Comparison of ENCODE assay signal across 18 mouse cellular contexts in genomic region chr6:90465028-90465640, GRCm38 (mm10). TPM values are rescaled to one million over a fixed set of nuclear protein-coding genes. Genes with fewer than 3 reads are reported as not detected.
A peak's percentile ranks its signal among the peaks of the same experiment; 100 is the strongest.
DNase-seq lines count a peak whose midpoint lies in the region; ATAC-seq and TF ChIP-seq lines count a peak whose summit lies in the region.
"Had no signal": no experiment of that assay in that cellular context is flagged by ENCODE, and none has a peak within 500 bp of the region (broad histone marks: within the 10 kb centered on the region; RNA-seq: fewer than 3 reads in every experiment).

No protein-coding gene starts in this region.

- H3K4me3 ChIP-seq in hindbrain, embryonic 14.5 days (replicated peaks; ENCODE audit: low read length), result no peak overlapping the region
- no peak overlapping the region for H3K4me3 ChIP-seq in hindbrain, embryonic 11.5 days (ENCODE audit: low read depth, low read length)
- no peak overlapping the region for H3K4me3 ChIP-seq in left cerebral cortex, adult 2 months
- H3K4me3 ChIP-seq in liver, embryonic 12.5 days, result no peak overlapping the region
- peak overlapping the region; percentile 18 for H3K4me3 ChIP-seq in myocyte
- H3K4me3 ChIP-seq: embryonic facial prominence, embryonic 15.5 days; limb, embryonic 10.5 days; lung, embryonic 15.5 days; midbrain, embryonic 12.5 days had no signal

- TF ChIP-seq POLR2A in myocyte (IDR thresholded peaks at IDR 0.05; ENCODE audit: insufficient read length, low read depth), result no peak

- H3K4me1 ChIP-seq in hindbrain, embryonic 14.5 days (replicated peaks; ENCODE audit: control insufficient read depth, insufficient read depth, low read length), result peaks cover 15% of the 10 kb centered on the region; the same call in 1 of the 2 replicates
- H3K4me1 ChIP-seq in hindbrain, embryonic 11.5 days (replicated peaks; ENCODE audit: control insufficient read depth, insufficient read depth, low read length), result peaks cover 8% of the 10 kb centered on the region; the same call in 1 of the 2 replicates
- H3K4me1 ChIP-seq in liver, embryonic 12.5 days, result peaks cover 7% of the 10 kb centered on the region; the same call in 1 of the 2 replicates

- no peaks in the 10 kb centered on the region for H3K36me3 ChIP-seq in hindbrain, embryonic 14.5 days (replicated peaks; ENCODE audit: control insufficient read depth, insufficient read depth)
- H3K36me3 ChIP-seq in hindbrain, embryonic 11.5 days (ENCODE audit: control insufficient read depth, insufficient read depth, low read length), result no peaks in the 10 kb centered on the region
- H3K36me3 ChIP-seq in liver, embryonic 12.5 days, result no peaks in the 10 kb centered on the region
- no peaks in the 10 kb centered on the region for H3K36me3 ChIP-seq in myocyte (ENCODE audit: control insufficient read depth, insufficient read depth)
- H3K36me3 ChIP-seq: embryonic facial prominence, embryonic 15.5 days; midbrain, embryonic 12.5 days had no signal

- no peak for TF ChIP-seq CTCF in left cerebral cortex, adult 2 months (IDR thresholded peaks at IDR 0.05)

- no peak for DNase-seq in hindbrain, embryonic 14.5 days (ENCODE audit: low spot score)
- DNase-seq in hindbrain, embryonic 11.5 days (ENCODE audit: low spot score), result no peak
- DNase-seq in left cerebral cortex, adult 2 months (ENCODE audit: extremely low spot score in 1 of 2, low spot score in 2 of 2), result no peak
- DNase-seq in left cerebral cortex, postnatal 4 days, result no peak
- DNase-seq in spleen, postnatal 14 days (ENCODE audit: low spot score in 2 of 2), result no peak
- DNase-seq: cerebellum, adult 8-10 months; right cerebral cortex, adult 18-20 months had no signal

- H3K79me2 ChIP-seq in myocyte (ENCODE audit: control insufficient read depth, insufficient read depth), result no peaks in the 10 kb centered on the region

- no peak overlapping the region for H3K27ac ChIP-seq in hindbrain, embryonic 14.5 days
- H3K27ac ChIP-seq in hindbrain, embryonic 11.5 days (ENCODE audit: low read depth, low read length), result no peak overlapping the region
- peak overlapping the region; percentile 96 for H3K27ac ChIP-seq in left cerebral cortex, adult 2 months
- H3K27ac ChIP-seq in liver, embryonic 12.5 days, result peak overlapping the region; percentile 66; the same call in 1 of the 2 replicates
- H3K27ac ChIP-seq: embryonic facial prominence, embryonic 15.5 days; limb, embryonic 10.5 days; midbrain, embryonic 12.5 days had no signal

- intact Hi-C loops in left cerebral cortex, adult 2 months (cut with DNase I), result no loop called here
- intact Hi-C loops in left cerebral cortex, postnatal 4 days (cut with DNase I), result no loop called here

- no peak overlapping the region for H3K9ac ChIP-seq in hindbrain, embryonic 14.5 days
- no peak overlapping the region for H3K9ac ChIP-seq in hindbrain, embryonic 11.5 days (ENCODE audit: low read depth, low read length)
- no peak overlapping the region for H3K9ac ChIP-seq in liver, embryonic 12.5 days
- H3K9ac ChIP-seq: embryonic facial prominence, embryonic 15.5 days; lung, embryonic 15.5 days; midbrain, embryonic 12.5 days had no signal

- H3ac ChIP-seq in myocyte (ENCODE audit: control insufficient read depth, insufficient read length), result no peak overlapping the region

- peaks cover 24% of the 10 kb centered on the region for H3K27me3 ChIP-seq in hindbrain, embryonic 14.5 days (ENCODE audit: control insufficient read depth, insufficient read depth, low read length)
- peaks cover 10% of the 10 kb centered on the region; the same call in 1 of the 2 replicates for H3K27me3 ChIP-seq in hindbrain, embryonic 11.5 days (ENCODE audit: control insufficient read depth, insufficient read depth, low read length)
- peaks cover 55% of the 10 kb centered on the region for H3K27me3 ChIP-seq in liver, embryonic 12.5 days (replicated peaks)
- H3K27me3 ChIP-seq in myocyte (ENCODE audit: control insufficient read depth, insufficient read depth, insufficient read length), result peaks cover 38% of the 10 kb centered on the region
- H3K27me3 ChIP-seq: Patski had no signal

- ATAC-seq in hindbrain, embryonic 14.5 days (ENCODE audit: low FRiP score), result no peak
- ATAC-seq in hindbrain, embryonic 11.5 days (ENCODE audit: low FRiP score), result no peak
- 0 out of 2 replicates have a peak, but pooled peaks have one; percentile 16 for ATAC-seq in liver, embryonic 12.5 days
- ATAC-seq: activated CD4-positive, CD25-positive, alpha-beta regulatory T cell, adult 4 months; forebrain, embryonic 14.5 days; Patski had no signal

- WGBS in hindbrain, embryonic 14.5 days, result 93% methylated on average over 11 of the region's 11 CpGs
- WGBS in hindbrain, embryonic 11.5 days, result 89% methylated on average over 11 of the region's 11 CpGs
- 71% methylated on average over 11 of the region's 11 CpGs for WGBS in liver, embryonic 12.5 days (ENCODE audit: insufficient replicate concordance)

- peak overlapping the region; percentile 15; the same call in 1 of the 2 replicates for H3K4me2 ChIP-seq in hindbrain, embryonic 14.5 days (replicated peaks)
- no peak overlapping the region for H3K4me2 ChIP-seq in hindbrain, embryonic 11.5 days (replicated peaks; ENCODE audit: low read depth, low read length)
- H3K4me2 ChIP-seq in liver, embryonic 12.5 days, result peak overlapping the region; percentile 34; the same call in 1 of the 2 replicates
- peak overlapping the region; percentile 60 for H3K4me2 ChIP-seq in myocyte (ENCODE audit: low read depth)
- H3K4me2 ChIP-seq: embryonic facial prominence, embryonic 15.5 days; lung, embryonic 15.5 days had no signal

- H3K9me3 ChIP-seq in hindbrain, embryonic 14.5 days (ENCODE audit: control insufficient read depth, low read length), result no peaks in the 10 kb centered on the region
- no peaks in the 10 kb centered on the region for H3K9me3 ChIP-seq in hindbrain, embryonic 11.5 days (ENCODE audit: control insufficient read depth, low read length)
- no peaks in the 10 kb centered on the region for H3K9me3 ChIP-seq in liver, embryonic 12.5 days (replicated peaks)
- H3K9me3 ChIP-seq: embryonic facial prominence, embryonic 15.5 days; limb, embryonic 10.5 days; lung, embryonic 15.5 days; midbrain, embryonic 12.5 days had no signal

TF ChIP-seq in myocyte, 11 proteins besides CTCF, POLR2A, EP300 and RAD21:
- no peak for TF ChIP-seq MYOD1 (IDR thresholded peaks at IDR 0.05; ENCODE audit: control insufficient read depth in 1 of 3, insufficient read length in 2 of 3, low read depth in 2 of 3)
- no peak for TF ChIP-seq USF1 (IDR thresholded peaks at IDR 0.05; ENCODE audit: low read depth)
- TF ChIP-seq MAX (IDR thresholded peaks at IDR 0.05; ENCODE audit: low read depth), result no peak
- TF ChIP-seq E2F4 (IDR thresholded peaks at IDR 0.05; ENCODE audit: insufficient read depth), result no peak
- TF ChIP-seq REST (IDR thresholded peaks at IDR 0.05; ENCODE audit: insufficient read depth, insufficient read length), result no peak
- TF ChIP-seq MYOG (IDR thresholded peaks at IDR 0.05; ENCODE audit: control insufficient read depth in 1 of 3, insufficient read depth in 1 of 3, insufficient read length in 2 of 3, low read depth in 2 of 3), result no peak
- no peak for TF ChIP-seq CEBPB (IDR thresholded peaks at IDR 0.05; ENCODE audit: insufficient read depth, poor library complexity, severe bottlenecking)
- no peak for TF ChIP-seq TCF3 (IDR thresholded peaks at IDR 0.05; ENCODE audit: insufficient read length, low read depth)
- no peak for TF ChIP-seq SRF (IDR thresholded peaks at IDR 0.05; ENCODE audit: control insufficient read depth, insufficient read length, low read depth)
- no peak for TF ChIP-seq POLR2AphosphoS2 (IDR thresholded peaks at IDR 0.05; ENCODE audit: insufficient read length, low read depth)
- TF ChIP-seq TCF12 (IDR thresholded peaks at IDR 0.05; ENCODE audit: insufficient read depth, poor library complexity, severe bottlenecking), result no peak
TF ChIP-seq in myocyte: peak in this region for 0.

RNA-seq across cellular contexts. Expression of gene Klf15, which starts 2.8 kb away (rescaled TPM):
- polyA plus RNA-seq in hindbrain, embryonic 14.5 days (2014; fragmentation: Nextera tagmentation; extraction: Ambion mirVana), result 15.7 and 16.2 TPM in 2 replicates
- polyA plus RNA-seq in hindbrain, embryonic 11.5 days (2014; fragmentation: Nextera tagmentation; extraction: Ambion mirVana), result 1.9 and 3.6 TPM in 2 replicates
- 10 to 100 TPM; 29.0 to 34.4 TPM for total RNA-seq in left cerebral cortex, adult 2 months (2021)
- 10 to 100 TPM; 11.7 to 12.3 TPM for total RNA-seq in left cerebral cortex, postnatal 4 days (2021)
- polyA plus RNA-seq in liver, embryonic 12.5 days (2016; fragmentation: Nextera tagmentation; extraction: Ambion mirVana), result 8.6 and 10.3 TPM in 2 replicates
- 1.8 TPM for polyA plus RNA-seq in myocyte (2012; fragmentation: generic; extraction: Trizol)
- total RNA-seq: hematopoietic stem cell, adult 5-6 weeks had no signal
- polyA plus RNA-seq: activated CD4-positive, CD25-positive, alpha-beta regulatory T cell, adult 4 months had no signal

RNA-seq across cellular contexts. Expression of gene Aldh1l1, which starts 21.1 kb away (rescaled TPM):
- polyA plus RNA-seq in hindbrain, embryonic 14.5 days (2014; fragmentation: Nextera tagmentation; extraction: Ambion mirVana), result 47.0 and 53.8 TPM in 2 replicates
- polyA plus RNA-seq in hindbrain, embryonic 11.5 days (2014; fragmentation: Nextera tagmentation; extraction: Ambion mirVana), result 2.2 TPM in 2 replicates
- total RNA-seq in left cerebral cortex, adult 2 months (2021), result 10 to 100 TPM; 62.6 to 66.0 TPM
- total RNA-seq in left cerebral cortex, postnatal 4 days (2021), result 10 to 100 TPM; 56.1 to 57.5 TPM
- 8.0 and 11.6 TPM in 2 replicates for polyA plus RNA-seq in liver, embryonic 12.5 days (2016; fragmentation: Nextera tagmentation; extraction: Ambion mirVana)
- polyA plus RNA-seq in myocyte (2012; fragmentation: generic; extraction: Trizol), result 1.1 TPM

RNA-seq across cellular contexts. Expression of gene Cfap100, which starts 36.5 kb away (rescaled TPM):
- polyA plus RNA-seq in hindbrain, embryonic 14.5 days (2014; fragmentation: Nextera tagmentation; extraction: Ambion mirVana), result 5.6 and 5.7 TPM in 2 replicates
- 1.2 and 1.5 TPM in 2 replicates for polyA plus RNA-seq in hindbrain, embryonic 11.5 days (2014; fragmentation: Nextera tagmentation; extraction: Ambion mirVana)
- total RNA-seq in left cerebral cortex, adult 2 months (2021), result 1 to 10 TPM; 4.5 to 6.5 TPM
- total RNA-seq in left cerebral cortex, postnatal 4 days (2021), result 1 to 10 TPM; 6.7 to 8.5 TPM
- not detected in 2 replicates for polyA plus RNA-seq in liver, embryonic 12.5 days (2016; fragmentation: Nextera tagmentation; extraction: Ambion mirVana)
- 0.02 TPM for polyA plus RNA-seq in myocyte (2012; fragmentation: generic; extraction: Trizol)
- total RNA-seq: hematopoietic stem cell, adult 5-6 weeks had no signal
- polyA plus RNA-seq: small intestine, adult 2 months had no signal

Comparison
In these comparisons a context has a peak if more than half of its experiments do, and no peak if none do; other contexts are left out.
1. H3K27ac ChIP-seq: peak in left cerebral cortex, adult 2 months (single experiment) and liver, embryonic 12.5 days (single experiment); none in hindbrain, embryonic 14.5 days (single experiment) and hindbrain, embryonic 11.5 days (single experiment).